Mouse (Mus musculus): ENCODE measurements around the gene Axl.

Axl gene

DNA sequence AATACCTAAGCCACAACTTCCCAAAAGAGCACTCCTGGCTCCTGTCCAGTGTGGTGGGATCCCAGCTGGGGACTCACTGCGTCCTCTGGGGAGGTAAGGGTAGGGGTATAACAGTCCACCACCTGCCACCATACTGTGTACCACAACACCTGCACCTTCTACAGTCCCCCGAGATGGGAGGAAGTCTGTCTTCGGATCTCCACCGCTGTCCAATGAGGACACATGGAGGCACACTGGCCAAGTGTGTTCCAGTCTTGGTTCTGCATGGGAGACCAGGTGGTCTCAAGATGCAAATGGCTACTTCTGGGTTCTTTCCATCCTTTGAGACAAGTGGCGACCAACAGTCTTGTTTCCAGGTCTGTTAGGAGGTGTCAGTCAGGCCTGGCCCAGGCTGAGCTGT, 77.3 kb downstream of the Axl start:
- no peak for DNase-seq (ENCODE audit: low spot score in 2 of 2)

DNA sequence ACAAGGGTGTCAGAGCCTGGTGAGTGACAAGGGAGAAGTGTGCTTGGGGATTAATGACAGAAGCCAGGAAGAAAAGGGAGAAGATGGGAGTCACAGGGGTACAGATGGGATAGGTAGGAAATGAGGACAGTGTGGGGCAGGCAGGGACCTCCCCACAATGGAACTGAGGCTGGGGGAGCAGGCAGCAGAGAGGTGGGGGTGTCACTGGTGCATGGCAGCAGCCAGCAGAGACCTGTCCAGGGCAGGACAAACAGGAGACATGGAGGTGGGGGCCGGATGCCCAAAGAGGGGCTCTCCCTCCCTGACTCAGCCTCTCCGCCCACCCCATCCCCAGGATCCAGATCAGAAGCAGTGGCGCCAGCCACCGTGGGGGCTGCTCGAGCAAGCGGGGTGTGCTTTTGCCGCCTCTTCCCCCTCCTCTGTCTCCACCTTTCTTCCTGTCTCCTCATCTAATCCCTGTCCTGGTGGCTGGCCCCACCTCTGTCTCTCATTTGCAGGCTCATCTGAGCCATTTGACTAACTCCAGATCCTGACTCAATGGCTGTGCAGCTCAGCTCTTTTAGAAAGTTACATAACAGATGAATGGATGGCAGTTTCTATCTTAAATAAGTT, 77.9 kb downstream of the Axl start:
- DNase-seq (ENCODE audit: low spot score in 2 of 2), result no peak

DNA sequence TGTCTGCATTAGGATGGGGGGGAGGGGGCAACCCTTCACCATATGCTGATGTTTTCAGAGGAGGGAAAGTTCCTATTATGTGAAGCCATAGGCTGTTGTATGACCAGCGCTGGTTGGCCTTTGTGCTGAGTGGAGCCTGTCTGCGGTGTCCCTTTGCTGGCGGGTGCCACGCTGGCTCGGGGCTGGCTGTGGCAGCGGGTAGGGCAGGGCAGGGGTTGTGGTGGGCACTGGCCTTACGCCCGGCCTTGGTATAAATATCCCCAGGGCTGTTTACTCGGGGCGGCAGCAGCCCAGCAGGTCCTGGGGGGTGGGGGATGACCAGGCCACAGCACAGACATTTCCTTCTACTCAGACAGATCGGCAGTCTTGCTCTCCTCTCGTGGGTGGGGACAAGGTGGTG, 78.5 kb downstream of the Axl start:
- peak in 1 of 2 experiments; percentile 60 for DNase-seq (ENCODE audit: low spot score in 2 of 2)

DNA sequence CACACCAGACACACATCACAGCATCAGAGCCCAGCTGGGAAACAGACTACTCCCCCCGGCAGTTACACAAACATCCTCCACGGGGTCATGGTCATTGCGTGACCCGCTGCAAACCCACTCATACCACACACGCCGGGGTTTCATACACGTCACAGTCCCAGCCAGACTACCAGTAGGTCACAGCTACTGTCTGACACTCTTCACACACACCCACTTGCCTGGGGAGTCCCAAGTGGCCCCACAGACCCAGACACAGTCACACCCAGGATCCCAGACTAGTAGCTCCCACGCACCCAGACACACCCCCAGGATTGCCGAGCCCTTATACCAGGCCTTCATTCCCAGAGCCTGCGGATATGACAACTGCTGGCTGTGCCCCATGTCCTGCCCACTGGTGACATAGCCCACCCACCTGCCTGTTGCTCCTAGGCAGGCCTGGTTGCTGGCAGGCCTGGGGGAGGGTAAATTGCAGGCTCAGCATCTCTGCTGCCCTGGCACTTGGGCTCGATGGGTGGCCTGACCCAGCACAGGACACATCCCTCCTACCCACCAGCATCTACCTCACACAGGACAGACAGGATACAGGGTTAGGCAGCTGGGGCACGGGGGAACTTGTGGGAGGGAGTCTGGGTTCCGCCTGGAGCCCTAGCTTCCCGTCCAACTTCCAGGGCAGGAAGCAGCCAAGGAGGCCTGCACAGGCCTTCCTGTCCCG, 80.8 kb downstream of the Axl start:
- DNase-seq (ENCODE audit: low spot score in 2 of 2), result peak; percentile 75 to 87
